Mouse (Mus musculus) hindbrain, embryonic 14.5 days (tissue): ENCODE data around the gene Gpr153. TPM values are rescaled to one million over a fixed set of nuclear protein-coding genes. Genes with fewer than 3 reads are reported as not detected.

Experiments
- ATAC-seq: fragments of 200-750 bp; cut with Nextera tagmentation; 2 replicates; pipeline ENCODE4 v1.8.0; 2017; ENCODE audit warnings: moderate number of reproducible peaks, mild to moderate bottlenecking, moderate TSS enrichment, moderate library complexity; ENCODE audit not compliant: low FRiP score
- DNase-seq: peaks from one replicate; pipeline ENCODE4 v3.0.0-alpha.2; 2015; ENCODE audit warnings: low spot score
- H3K27ac ChIP-seq: fragments of 300-500 bp; sonication (generic); 2 replicates; pipeline ENCODE4 v1.5.1; 2014; ENCODE audit warnings: mild to moderate bottlenecking, moderate library complexity
- H3K27me3 ChIP-seq: fragments of 300-500 bp; sonication (generic); 2 replicates; pipeline ENCODE4 v1.6.1; 2014; ENCODE audit warnings: mild to moderate bottlenecking, low read length, mixed read lengths; ENCODE audit not compliant: control insufficient read depth, insufficient read depth
- H3K36me3 ChIP-seq: fragments of 300-500 bp; sonication (generic); replicated peaks from 2 replicates; pipeline ENCODE4 v1.6.1; 2014; ENCODE audit not compliant: control insufficient read depth, insufficient read depth
- H3K4me1 ChIP-seq: fragments of 300-500 bp; sonication (generic); replicated peaks from 2 replicates; pipeline ENCODE4 v1.6.1; 2014; ENCODE audit warnings: antibody characterized with exemption, low read length, mixed read lengths; ENCODE audit not compliant: control insufficient read depth, insufficient read depth
- H3K4me2 ChIP-seq: fragments of 300-500 bp; sonication (generic); replicated peaks from 2 replicates; pipeline ENCODE4 v1.6.1; 2014; ENCODE audit warnings: mild to moderate bottlenecking, moderate library complexity
- H3K4me3 ChIP-seq: fragments of 300-500 bp; sonication (generic); replicated peaks from 2 replicates; pipeline ENCODE4 v1.5.1; 2014; ENCODE audit warnings: mild to moderate bottlenecking, low read length
- H3K9ac ChIP-seq: fragments of 300-500 bp; sonication (generic); 2 replicates; pipeline ENCODE4 v1.6.1; 2014
- H3K9me3 ChIP-seq: fragments of 300-500 bp; sonication (generic); 2 replicates; pipeline ENCODE4 v1.6.1; 2016; ENCODE audit warnings: low read length; ENCODE audit not compliant: control insufficient read depth
- WGBS: fragments of 180-500 bp; shearing (Covaris S2); extraction: QIAGEN DNeasy Blood & Tissue Kit; methylation state at CpG from one replicate; pipeline ENCODE4 v1.1.7; 2014; 5-methylcytosine and 5-hydroxymethylcytosine counted together
- polyA plus RNA-seq: library from polyadenylated mRNA; unstranded; fragments of >200 nt; fragmentation: Nextera tagmentation; extraction: Ambion mirVana; gene quantifications from 2 replicates; pipeline ENCODE4 v1.2.1, GENCODE M21; 2014

The Gpr153 gene
- polyA plus RNA-seq, 1 experiment from 2014 or later: 23.1 TPM

DNA sequence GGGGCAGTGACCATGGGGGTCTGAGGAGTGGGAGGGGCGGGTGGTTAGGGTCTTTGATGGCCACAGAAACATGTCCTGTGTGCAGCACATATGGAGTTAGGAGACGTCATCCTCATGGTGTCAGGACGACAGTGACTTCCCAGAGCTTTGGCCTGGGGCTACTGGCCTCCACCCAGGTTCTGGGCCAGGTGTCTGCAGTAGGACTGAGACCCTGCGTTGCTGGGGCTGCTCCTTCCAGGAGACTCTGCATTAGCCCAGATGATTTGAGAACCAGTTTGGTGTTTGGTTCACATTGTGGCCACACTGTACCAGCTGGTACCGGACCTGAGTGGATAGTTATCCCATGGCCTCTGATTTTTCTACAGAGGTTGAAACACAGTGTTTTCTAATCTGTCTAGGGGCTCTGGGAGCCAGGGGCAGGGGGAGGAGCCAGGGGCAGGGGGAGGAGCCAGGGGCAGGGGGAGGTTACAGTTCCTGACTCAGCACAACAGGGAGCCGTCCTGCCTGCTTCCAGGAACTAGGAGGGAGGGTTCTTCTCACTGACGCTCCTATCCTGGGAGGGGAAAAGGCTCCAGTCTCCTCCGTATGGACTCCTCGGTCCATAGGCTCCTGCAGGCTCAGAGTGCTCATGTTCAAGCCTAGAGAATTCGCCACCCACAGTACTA is 10.4 kb upstream of the Gpr153 start:
- Histone ChIP-seq H3K4me1 (no peaks in the 10 kb centered on the region; the same call in none of the 2 replicates), H3K27me3 (0 out of 2 replicates have a peak, but pooled peaks cover under 1% of the 10 kb centered on the region), H3K4me2 (no peak overlapping the region), H3K9ac (no peak overlapping the region), H3K36me3 (peaks cover 10% of the 10 kb centered on the region), H3K27ac (no peak overlapping the region), H3K4me3 (no peak overlapping the region), H3K9me3 (no peaks in the 10 kb centered on the region)
- ATAC-seq (peak; percentile 22; the same call in 1 of the 2 replicates), DNase-seq (no peak)
- 31% methylated on average over 10 of the region's 10 CpGs for WGBS

DNA sequence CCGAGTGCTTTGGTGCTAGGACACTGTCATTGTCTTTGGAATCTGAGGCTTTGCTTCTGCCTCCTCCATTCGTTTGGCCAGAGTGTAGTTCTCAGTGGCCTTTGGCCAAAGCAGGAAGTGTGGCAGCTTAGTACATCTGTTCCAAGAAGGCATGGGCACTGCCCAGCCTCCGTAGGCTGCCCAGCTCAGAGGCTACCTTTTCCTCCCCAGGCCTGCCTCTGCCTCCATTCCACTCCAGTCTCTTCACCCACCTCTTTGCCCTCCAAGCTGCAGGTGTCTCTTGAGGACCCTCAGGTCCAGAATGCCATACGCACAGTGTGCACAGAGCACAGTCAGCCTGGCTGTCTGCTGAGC is 9.9 kb upstream of the Gpr153 start:
- H3K4me2 ChIP-seq: no peak overlapping the region
- no peak overlapping the region for H3K9ac ChIP-seq
- no peaks in the 10 kb centered on the region; the same call in none of the 2 replicates for H3K4me1 ChIP-seq
- peaks cover 11% of the 10 kb centered on the region for H3K36me3 ChIP-seq
- no peak overlapping the region for H3K4me3 ChIP-seq
- 57% methylated on average over 4 of the region's 4 CpGs for WGBS
- 0 out of 2 replicates have a peak, but pooled peaks cover 5% of the 10 kb centered on the region for H3K27me3 ChIP-seq
- no peak for ATAC-seq
- no peak overlapping the region for H3K27ac ChIP-seq
- H3K9me3 ChIP-seq: no peaks in the 10 kb centered on the region
- no peak for DNase-seq

DNA sequence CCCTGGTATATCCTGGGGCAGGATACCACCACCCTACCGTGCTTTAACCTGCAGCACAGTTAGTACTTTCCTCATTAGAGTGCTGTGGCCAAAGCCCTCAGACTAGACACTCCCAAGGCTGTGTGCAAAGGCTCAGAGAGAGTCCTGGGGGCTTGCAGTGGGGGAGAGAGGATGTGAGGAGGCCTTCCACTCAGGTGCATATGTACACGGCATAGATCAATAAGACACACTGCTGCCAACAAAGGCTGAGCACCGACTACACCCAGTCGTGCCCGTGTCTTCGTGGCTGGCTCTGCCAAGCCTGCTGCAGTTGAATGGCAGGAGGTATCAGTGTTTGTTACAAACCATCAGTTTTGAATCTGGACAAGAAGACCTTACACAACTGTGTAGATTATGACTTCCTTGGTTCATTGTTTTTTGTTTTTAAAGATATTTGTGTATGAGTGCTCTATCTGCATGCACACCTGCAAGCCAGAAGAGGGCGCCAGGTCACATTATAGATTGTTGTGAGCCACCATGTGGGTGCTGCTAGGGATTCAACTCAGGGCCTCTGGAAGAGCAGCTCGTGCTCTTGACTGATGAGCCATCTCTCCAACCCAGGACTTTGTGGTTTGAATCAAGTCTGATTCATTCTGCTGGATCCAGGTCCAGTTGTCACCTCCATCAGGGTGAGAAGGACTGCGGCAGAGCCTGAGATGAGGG is 9.0 kb upstream of the Gpr153 start:
- 93% methylated on average over 9 of the region's 9 CpGs for WGBS
- Histone ChIP-seq H3K9ac (no peak overlapping the region), H3K9me3 (no peaks in the 10 kb centered on the region), H3K36me3 (peaks cover 11% of the 10 kb centered on the region), H3K4me3 (no peak overlapping the region), H3K27ac (no peak overlapping the region), H3K27me3 (0 out of 2 replicates have a peak, but pooled peaks cover 5% of the 10 kb centered on the region), H3K4me2 (no peak overlapping the region), H3K4me1 (no peaks in the 10 kb centered on the region; the same call in none of the 2 replicates)
- ATAC-seq (no peak), DNase-seq (no peak)

- Histone ChIP-seq H3K27ac (no peak overlapping the region), H3K36me3 (peaks cover 10% of the 10 kb centered on the region), H3K27me3 (0 out of 2 replicates have a peak, but pooled peaks cover 5% of the 10 kb centered on the region), H3K9ac (no peak overlapping the region), H3K9me3 (no peaks in the 10 kb centered on the region), H3K4me1 (no peaks in the 10 kb centered on the region; the same call in none of the 2 replicates), H3K4me2 (no peak overlapping the region), H3K4me3 (no peak overlapping the region)
- WGBS: 39% methylated on average over 5 of the region's 5 CpGs
- no peak for ATAC-seq
- DNase-seq: no peak
Measured at GRCm38 (mm10) chr4:152265791-152266190, 8.2 kb upstream of the Gpr153 start.

- Histone ChIP-seq H3K27me3 (0 out of 2 replicates have a peak, but pooled peaks cover 5% of the 10 kb centered on the region), H3K4me2 (no peak overlapping the region), H3K36me3 (peaks cover 8% of the 10 kb centered on the region), H3K4me3 (no peak overlapping the region), H3K27ac (no peak overlapping the region), H3K4me1 (no peaks in the 10 kb centered on the region; the same call in none of the 2 replicates), H3K9me3 (no peaks in the 10 kb centered on the region), H3K9ac (no peak overlapping the region)
- no peak for DNase-seq
- no peak for ATAC-seq
- 53% methylated on average over 10 of the region's 10 CpGs for WGBS
Measured at GRCm38 (mm10) chr4:152266236-152266895, 7.7 kb upstream of the Gpr153 start.

DNA sequence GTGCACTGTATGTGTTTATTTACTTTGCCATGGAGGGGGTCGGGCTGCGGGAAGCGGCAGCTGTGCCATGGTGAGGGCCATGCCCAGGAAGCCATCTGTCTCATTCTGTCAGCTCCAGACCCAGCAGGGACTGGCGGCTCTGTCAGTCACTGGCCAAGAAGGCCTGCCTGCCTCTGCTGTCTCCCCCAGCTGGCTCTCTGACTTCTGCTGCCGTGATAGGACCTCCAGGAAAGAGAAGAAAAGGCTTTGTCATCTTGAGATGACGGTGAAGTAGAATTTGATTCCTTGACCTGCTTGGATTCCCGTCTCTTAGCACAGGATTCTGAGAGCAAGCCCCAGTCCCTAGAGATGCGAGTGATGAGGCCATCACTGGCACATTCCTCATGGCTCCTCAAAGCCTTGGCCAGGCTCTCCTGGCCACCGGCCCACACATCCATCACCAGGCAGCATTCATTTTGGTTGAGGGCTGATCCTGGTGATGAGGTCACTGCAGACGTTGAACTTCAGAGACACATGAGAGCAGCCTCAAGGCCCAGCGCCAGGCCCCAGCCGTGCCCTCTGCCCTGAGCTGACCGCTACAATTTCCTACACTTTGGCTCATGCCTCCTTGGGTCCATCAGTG is 6.2 kb upstream of the Gpr153 start:
- Histone ChIP-seq H3K4me2 (no peak overlapping the region), H3K27ac (no peak overlapping the region), H3K9me3 (no peaks in the 10 kb centered on the region), H3K27me3 (0 out of 2 replicates have a peak, but pooled peaks cover 11% of the 10 kb centered on the region), H3K4me1 (no peaks in the 10 kb centered on the region; the same call in none of the 2 replicates), H3K9ac (no peak overlapping the region), H3K4me3 (no peak overlapping the region), H3K36me3 (peaks cover 15% of the 10 kb centered on the region)
- DNase-seq (no peak), ATAC-seq (0 out of 2 replicates have a peak, but pooled peaks have one; percentile 41)
- 59% methylated on average over 13 of the region's 13 CpGs for WGBS

DNA sequence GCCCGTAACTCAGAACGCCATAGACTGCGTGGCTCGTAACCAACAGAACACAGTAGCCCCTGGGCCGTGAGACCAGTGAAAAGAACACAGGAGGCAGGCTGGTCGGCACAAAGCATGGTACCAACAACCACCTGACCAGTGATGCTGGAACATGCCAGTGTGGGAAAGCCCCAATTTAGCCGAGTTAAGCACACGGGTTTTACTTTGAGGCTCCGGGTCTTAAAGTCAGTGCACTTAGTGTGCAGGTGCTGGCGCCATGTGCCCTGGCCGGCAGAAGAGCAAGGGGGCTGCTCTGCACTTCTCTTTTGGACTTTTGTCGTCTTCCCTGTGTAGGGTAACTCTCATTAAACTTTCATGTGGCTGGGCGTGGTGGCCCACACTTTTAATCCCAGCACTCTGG is 4.1 kb upstream of the Gpr153 start:
- Histone ChIP-seq H3K27me3 (peaks cover 14% of the 10 kb centered on the region), H3K4me1 (peaks cover 11% of the 10 kb centered on the region), H3K36me3 (peaks cover 15% of the 10 kb centered on the region), H3K4me2 (no peak overlapping the region), H3K4me3 (no peak overlapping the region), H3K9ac (no peak overlapping the region), H3K9me3 (no peaks in the 10 kb centered on the region), H3K27ac (no peak overlapping the region)
- ATAC-seq: no peak
- DNase-seq: no peak
- 87% methylated on average over 13 of the region's 13 CpGs for WGBS

DNA sequence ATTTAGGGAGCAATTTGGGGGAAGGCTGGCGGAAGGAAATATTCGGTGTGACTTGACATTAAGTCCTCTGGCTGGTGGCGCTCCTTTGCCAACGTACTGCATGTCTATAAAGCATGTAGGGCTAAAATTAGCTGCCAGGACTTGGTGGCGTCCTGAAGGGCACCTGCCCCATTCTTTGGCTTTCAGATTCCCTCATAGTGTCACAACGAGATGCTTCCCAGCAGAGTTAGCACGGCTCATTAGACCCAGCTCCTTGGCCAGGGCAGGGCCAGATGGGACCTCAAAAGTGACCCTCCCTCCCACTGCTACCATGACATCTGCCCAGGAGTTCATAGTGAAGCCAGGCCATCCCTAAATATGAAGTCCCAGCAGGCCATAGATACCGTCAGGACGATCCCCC is 3.4 kb upstream of the Gpr153 start:
- Histone ChIP-seq H3K36me3 (peaks cover 15% of the 10 kb centered on the region), H3K27ac (no peak overlapping the region), H3K4me3 (no peak overlapping the region), H3K9ac (no peak overlapping the region), H3K4me1 (peaks cover 11% of the 10 kb centered on the region), H3K9me3 (no peaks in the 10 kb centered on the region), H3K27me3 (peaks cover 21% of the 10 kb centered on the region), H3K4me2 (no peak overlapping the region)
- WGBS: 63% methylated on average over 9 of the region's 9 CpGs
- DNase-seq: no peak
- no peak for ATAC-seq

DNA sequence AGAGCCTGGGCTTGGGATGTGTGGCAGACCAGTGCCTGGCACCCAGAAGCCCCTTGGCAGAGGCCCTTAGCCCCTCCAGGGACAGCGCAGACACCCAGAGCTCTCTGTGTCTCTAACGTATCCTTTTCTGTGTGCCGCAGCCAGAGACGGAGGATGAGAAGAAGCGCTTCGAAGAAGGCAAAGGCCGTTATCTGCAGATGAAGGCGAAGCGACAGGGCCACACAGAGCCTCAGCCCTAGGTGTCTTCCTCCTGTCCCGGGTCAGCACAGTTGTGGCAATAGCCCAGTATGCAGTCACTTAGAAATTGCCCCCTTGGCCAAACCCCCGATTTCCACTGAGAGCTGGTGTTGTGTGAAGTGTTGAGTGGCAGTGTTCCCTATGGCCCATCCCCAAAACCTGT is 2.7 kb upstream of the Gpr153 start:
- DNase-seq: no peak
- no peaks in the 10 kb centered on the region for H3K9me3 ChIP-seq
- no peak overlapping the region for H3K4me3 ChIP-seq
- no peak overlapping the region for H3K27ac ChIP-seq
- 89% methylated on average over 11 of the region's 11 CpGs for WGBS
- no peak for ATAC-seq
- H3K36me3 ChIP-seq: peaks cover 15% of the 10 kb centered on the region
- H3K9ac ChIP-seq: no peak overlapping the region
- H3K27me3 ChIP-seq: peaks cover 28% of the 10 kb centered on the region
- H3K4me2 ChIP-seq: no peak overlapping the region
- H3K4me1 ChIP-seq: peaks cover 11% of the 10 kb centered on the region
